Mouse (Mus musculus): ENCODE results near the gene Chrm4.

GRCm38 (mm10) chr2:91900431-91900830 is 26.6 kb upstream of the Chrm4 start:
- no peak for TF ChIP-seq EP300 (IDR thresholded peaks at IDR 0.05; ENCODE audit: insufficient read depth, low read depth, low read length)
- no peak for TF ChIP-seq CTCF (IDR thresholded peaks at IDR 0.05; ENCODE audit: low read depth, low read length)
